Mouse (Mus musculus) c-Kit-positive CD71-positive TER-119-positive erythroid progenitor cells, embryonic 14.5 days (primary cell): Measurements from ENCODE around the gene Mtx1.
"Not testable (repeated sequence)": the region's sequence is repeated elsewhere in the genome, so short reads cannot be mapped to it uniquely, and the experiment has no call there.

Source experiments
- DNase-seq: peaks from one replicate; pipeline ENCODE4 v3.0.0-alpha.2; 2013; ENCODE audit warnings: low spot score

Mtx1 gene

DNA sequence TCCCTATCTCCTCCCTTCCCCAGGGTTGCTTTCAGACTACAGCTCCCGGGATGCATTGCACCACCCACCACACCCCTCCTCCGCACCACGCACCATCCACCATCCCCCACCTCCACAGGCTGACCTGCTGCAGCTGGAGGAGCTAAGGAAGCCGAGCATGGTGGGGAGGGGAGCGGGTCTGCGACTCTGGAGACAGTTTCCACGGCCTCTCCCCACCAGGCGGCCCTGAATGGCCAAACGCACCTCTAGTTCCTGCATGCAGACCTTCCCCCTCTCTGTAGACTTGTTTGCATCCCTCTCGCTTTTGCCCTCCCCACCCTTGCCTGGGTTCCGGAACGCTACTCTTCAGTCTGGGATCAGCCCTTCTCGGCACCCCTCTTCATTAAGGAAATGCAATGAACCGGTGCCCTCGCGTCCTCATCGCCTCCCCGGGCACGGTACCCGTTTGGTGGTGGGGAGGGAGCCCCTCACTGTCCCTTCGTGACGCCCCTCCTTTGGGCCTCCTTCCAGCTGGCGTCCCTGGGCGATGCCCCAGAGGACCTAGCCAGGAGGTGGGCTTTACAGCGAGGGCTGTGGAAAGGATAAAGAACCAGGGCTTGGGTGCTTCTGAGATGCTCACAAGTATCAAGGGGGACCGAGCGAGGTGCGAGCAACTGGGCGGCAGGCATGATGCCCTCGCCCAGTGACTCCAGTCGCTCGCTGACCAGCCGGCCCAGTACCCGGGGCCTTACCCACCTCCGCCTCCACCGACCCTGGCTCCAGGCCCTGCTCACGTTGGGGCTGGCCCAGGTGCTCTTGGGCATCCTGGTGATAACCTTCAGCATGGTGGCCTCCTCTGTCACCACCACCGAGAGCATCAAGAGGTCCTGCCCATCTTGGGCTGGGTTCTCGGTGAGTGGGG lies 43.6 kb downstream of the Mtx1 start, which contains the start of gene Fam189b:
TSS of gene Fam189b (plus strand) at position 86 of the 901 bp plus-strand sequence.
- peak; percentile 67 for DNase-seq

DNA sequence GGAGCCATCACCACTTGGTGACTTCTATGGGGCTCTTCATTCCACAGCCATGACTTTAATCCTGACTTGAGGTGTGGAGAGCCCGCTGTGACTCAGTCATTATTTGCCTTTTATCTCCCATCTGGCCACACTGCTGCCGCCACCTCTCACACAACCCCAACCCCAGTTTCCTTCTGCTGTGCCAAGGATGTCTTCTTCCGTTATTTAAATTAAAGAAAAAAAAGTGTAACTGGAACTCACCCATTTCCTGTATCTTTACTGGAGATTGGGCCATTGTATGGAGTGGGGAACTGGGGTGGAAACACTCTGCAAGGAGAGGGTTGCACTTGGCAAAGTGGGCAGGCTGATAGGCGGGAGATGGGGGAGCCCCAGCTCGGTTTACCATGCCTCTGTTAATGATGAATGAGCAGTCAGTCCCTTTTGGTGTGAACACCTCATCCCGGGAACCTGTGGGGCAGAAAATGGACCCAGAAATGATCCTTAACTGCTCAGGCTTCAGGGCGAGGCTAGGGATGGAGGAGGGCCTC lies 44.3 kb downstream of the Mtx1 start:
- no peak for DNase-seq

- DNase-seq, result no peak
Observed at GRCm38 (mm10) chr3:89181749-89182500, 45.0 kb downstream of the Mtx1 start.

DNA sequence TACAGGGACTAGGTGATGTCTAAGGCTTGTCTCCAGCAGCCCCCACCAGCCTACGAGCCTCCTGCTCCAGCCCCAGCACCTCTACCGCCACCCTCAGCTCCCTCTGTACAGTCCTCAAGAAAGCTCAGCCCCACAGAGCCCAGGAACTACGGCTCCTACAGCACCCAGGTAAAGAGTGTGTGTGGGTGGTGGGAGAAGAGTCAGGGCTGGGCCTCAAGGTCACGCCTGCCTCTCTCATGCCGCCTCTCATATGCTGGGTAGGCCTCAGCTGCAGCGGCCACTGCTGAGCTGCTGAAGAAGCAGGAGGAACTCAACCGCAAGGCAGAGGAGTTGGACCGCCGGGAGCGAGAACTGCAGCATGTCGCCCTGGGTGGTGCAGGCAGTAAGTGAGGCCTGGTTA lies 47.8 kb downstream of the Mtx1 start:
- no peak for DNase-seq

GRCm38 (mm10) chr3:89178107-89178385 lies 48.8 kb downstream of the Mtx1 start:
- peak; percentile 25 for DNase-seq

DNA sequence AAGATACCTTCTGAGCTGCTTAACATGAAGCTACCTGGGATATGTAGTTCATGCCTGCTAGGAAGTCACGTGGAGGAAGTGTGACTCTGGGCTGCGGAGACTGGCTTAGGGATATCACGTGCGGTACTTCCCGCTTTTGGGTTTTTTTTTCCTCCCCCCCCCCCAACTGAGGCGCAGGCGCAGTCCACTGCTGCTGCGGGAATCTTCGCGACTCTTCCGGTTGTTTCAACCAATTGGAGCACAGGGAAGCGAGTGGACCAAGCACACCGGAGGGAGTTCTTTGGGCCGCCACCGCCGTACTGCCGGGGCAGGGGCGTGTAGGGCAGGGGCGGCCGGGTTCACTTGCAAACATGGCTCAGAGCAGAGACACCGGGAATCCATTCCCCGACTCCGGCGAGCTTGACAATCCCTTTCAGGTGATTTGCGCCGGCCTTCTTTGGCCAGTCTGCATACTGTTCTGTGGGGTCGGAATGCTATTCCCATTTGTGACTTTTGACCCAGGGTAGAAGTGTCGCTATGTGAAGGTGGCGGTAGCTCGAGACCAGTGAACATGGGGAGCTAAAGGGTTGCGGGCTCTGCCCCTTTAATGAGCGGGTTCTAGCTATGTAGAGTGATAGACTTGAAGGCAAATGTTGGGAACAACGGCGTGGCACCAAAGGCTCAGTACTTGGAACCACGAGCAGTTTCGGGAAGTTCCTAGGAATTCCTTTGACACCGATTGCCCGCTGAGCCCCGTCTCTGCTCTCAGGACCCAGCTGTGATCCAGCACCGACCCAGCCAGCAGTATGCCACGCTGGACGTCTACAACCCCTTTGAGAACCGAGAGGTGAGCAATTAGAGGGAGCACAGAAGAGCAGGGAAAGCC lies 49.4 kb downstream of the Mtx1 start, which contains the start of gene Scamp3:
TSS of gene Scamp3 (plus strand) at position 232 of the 865 bp plus-strand sequence.
- peak; percentile 95 for DNase-seq

DNA sequence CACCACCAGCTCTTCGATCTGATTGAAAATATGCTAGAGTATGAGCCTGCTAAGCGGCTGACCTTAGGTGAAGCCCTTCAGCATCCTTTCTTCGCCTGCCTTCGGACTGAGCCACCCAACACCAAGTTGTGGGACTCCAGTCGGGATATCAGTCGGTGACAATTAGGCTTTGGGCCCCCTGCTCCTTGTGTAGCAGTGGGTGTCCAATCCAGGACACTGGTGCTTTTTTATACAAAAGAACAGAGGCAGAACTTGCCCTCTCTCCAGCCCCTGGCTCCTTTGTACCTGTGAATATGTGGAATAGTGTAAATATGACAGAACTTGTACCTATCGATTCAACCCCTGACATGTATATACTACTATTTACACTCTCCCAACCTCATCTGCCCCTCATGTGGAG lies 50.5 kb downstream of the Mtx1 start:
- DNase-seq, result no peak

- DNase-seq, result no peak
Observed at GRCm38 (mm10) chr3:89175544-89175943, 51.3 kb downstream of the Mtx1 start.

- DNase-seq, result no peak
Observed at GRCm38 (mm10) chr3:89174844-89175243, 52.0 kb downstream of the Mtx1 start.

- no peak for DNase-seq
Observed at GRCm38 (mm10) chr3:89166945-89167344, 59.9 kb downstream of the Mtx1 start.

- no peak for DNase-seq
Observed at GRCm38 (mm10) chr3:89165268-89165870, 61.5 kb downstream of the Mtx1 start.

DNA sequence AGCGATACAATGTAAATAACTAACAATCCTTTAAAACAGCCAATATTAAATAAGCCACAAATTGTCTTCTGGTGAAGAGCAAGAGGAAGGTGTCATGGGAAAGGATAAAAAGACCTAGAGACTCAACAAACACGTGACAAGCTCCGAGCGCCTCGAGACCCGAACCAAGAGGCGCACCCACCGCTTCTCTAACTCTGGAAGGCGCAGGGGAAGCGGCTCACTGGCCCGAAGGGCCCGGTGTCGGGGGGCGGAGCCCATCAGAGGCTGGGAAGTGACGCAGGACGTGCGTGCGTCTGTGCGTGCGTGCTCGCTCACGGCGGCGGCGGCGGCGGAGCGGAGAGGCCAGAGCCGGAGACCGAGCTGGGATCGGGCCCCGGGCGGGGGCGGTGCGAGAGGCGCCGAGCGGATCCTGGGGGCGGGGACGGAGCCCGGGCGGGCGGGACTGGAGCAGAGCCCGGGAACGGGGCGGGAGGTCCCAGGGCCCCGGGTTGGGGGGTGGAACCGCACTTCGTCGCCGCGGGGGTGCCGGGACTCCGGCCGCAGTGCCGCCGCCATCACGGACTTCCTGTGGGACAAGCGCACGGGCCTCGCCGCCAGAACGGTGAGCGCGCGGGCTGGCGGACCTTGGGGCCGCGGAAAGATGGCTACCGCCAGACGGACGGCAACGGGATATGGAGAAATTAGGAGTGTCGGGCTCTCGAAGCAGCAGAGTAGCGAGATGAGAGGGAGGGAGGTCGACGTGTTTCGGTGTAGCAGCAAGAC lies 62.2 kb downstream of the Mtx1 start, which contains the start of gene Clk2:
TSS of gene Clk2 (plus strand) at position 290 of the 762 bp plus-strand sequence.
- peak; percentile 92 for DNase-seq

- DNase-seq, result no peak
Observed at GRCm38 (mm10) chr3:89163643-89164245, 63.1 kb downstream of the Mtx1 start.

- DNase-seq, result no peak
Observed at GRCm38 (mm10) chr3:89163123-89163522, 63.8 kb downstream of the Mtx1 start.

- no peak for DNase-seq
Observed at GRCm38 (mm10) chr3:89161786-89162185, 65.1 kb downstream of the Mtx1 start.

DNA sequence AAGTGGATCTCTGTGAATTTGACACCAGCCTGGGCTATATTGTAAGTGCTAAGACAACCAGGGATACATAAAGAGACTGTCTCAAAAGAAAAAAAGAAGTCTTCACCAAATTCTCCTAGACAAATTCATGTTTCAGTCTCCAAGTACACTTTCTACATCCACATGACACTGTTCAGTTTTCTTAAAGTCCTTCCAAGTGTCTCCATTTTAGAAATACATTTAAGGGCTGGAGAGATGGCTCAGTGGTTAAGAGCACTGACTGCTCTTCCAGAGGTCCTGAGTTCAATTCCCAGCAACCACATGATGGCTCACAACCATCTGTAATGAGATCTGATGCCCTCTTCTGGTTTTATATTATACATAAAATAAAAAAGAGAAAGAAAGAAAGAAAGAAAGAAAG lies 65.7 kb downstream of the Mtx1 start:
- not testable (repeated sequence) for DNase-seq

DNA sequence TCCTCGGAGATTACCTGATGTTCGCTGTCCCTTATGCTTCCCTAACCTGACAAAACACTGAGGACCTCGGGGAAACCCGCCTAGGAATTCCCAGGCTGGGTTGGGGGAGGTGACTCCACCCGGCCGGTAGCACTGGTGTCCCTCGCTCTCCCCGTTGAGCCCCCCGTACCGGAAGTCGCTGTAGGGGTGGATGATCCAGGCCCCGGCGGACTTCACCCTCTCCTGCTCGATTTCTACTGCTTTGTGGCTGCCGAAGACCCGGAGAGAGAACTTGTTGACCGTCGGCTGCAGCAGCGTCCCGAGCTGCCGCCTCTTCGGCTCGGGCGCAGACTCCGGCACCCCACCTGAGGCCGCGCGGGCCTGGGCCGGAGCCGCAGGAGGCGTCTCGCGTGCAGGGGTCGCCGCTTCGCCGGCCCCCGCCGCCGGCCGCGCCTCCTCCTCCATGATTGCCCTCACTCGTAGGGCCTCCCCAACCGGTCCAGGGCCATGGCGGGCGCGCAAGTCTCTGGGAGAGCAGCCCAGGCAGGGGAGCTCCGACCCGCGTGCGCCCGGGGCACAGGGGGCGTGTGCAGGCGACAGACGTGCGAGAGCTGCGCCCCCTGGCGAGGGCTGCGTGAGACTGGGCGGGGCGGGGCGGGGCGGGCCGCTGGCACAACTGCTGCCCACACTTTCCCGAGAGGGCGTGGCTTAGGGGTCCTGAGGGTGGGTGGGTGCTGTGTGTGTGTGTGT lies 67.1 kb downstream of the Mtx1 start, which contains the start of gene Hcn3:
TSS of gene Hcn3 (minus strand) at position 581 of the 729 bp plus-strand sequence.
- DNase-seq, result peak; percentile 70

GRCm38 (mm10) chr3:89159211-89159610 lies 67.7 kb downstream of the Mtx1 start:
- no peak for DNase-seq
